Comparison of ENCODE assay signal across 22 mouse cellular contexts in the genomic region with DNA sequence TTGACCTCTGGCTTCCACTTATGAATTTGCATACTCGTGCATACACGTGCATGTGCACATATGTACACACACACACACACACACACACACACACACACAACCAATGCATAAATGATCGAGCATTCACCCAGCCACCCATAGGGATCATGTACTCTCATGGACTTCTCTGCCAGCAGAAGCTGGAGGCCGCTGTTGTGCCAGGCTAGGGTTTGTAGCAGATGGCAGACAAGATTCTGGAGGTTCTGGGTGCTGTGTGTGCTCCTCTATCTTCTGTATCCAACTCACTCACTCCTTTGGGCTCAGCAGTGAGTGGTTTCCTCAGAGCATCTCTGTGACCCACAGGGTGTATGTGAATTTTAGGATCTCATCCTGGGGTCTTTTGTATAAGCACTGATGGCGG.
DNase-seq lines count a peak whose midpoint lies in the region; TF ChIP-seq lines count a peak whose summit lies in the region.
"Had no signal": no experiment of that assay in that cellular context is flagged by ENCODE, and none has a peak within 500 bp of the region (broad histone marks: within the 10 kb centered on the region; RNA-seq: fewer than 3 reads in every experiment).

No protein-coding gene starts in this region.

- TF ChIP-seq RAD21 in CH12.LX (IDR thresholded peaks at IDR 0.05; ENCODE audit: low read depth, low read length), result no peak

- no peak for TF ChIP-seq POLR2A in CH12.LX (IDR thresholded peaks at IDR 0.05; ENCODE audit: low read depth, low read length)

- H3K4me1 ChIP-seq in CH12.LX (ENCODE audit: control insufficient read depth in 1 of 2, insufficient read depth in 2 of 2), result no peaks in the 10 kb centered on the region
- H3K4me1 ChIP-seq: heart, embryonic 15.5 days; hindbrain, embryonic 10.5 days; intestine, embryonic 15.5 days had no signal

- no peak overlapping the region for H3K9ac ChIP-seq in CH12.LX (ENCODE audit: insufficient read depth, low read depth)
- H3K9ac ChIP-seq: embryonic facial prominence, embryonic 12.5 days; embryonic facial prominence, embryonic 15.5 days; forebrain, embryonic 12.5 days; heart, embryonic 12.5 days; heart, embryonic 15.5 days; hindbrain, embryonic 13.5 days; intestine, embryonic 15.5 days had no signal

- H3K27me3 ChIP-seq in CH12.LX (replicated peaks), result peaks cover 76% of the 10 kb centered on the region
- H3K27me3 ChIP-seq: embryonic facial prominence, embryonic 12.5 days; embryonic facial prominence, embryonic 15.5 days; forebrain, embryonic 12.5 days; heart, embryonic 12.5 days; heart, embryonic 15.5 days; hindbrain, embryonic 13.5 days; intestine, embryonic 15.5 days had no signal

- no peaks in the 10 kb centered on the region for H3K36me3 ChIP-seq in CH12.LX (replicated peaks in 1 of 2; ENCODE audit: control insufficient read depth in 1 of 2, insufficient read depth in 1 of 2, low read length in 1 of 2)
- H3K36me3 ChIP-seq: embryonic facial prominence, embryonic 12.5 days; embryonic facial prominence, embryonic 15.5 days; forebrain, embryonic 12.5 days; heart, embryonic 12.5 days; heart, embryonic 15.5 days; hindbrain, embryonic 10.5 days; hindbrain, embryonic 13.5 days; intestine, embryonic 15.5 days had no signal

- no peak overlapping the region for H3K4me3 ChIP-seq in CH12.LX (replicated peaks in 1 of 3; ENCODE audit: low read depth in 2 of 3, low read length in 2 of 3, poor library complexity in 1 of 3)
- H3K4me3 ChIP-seq: embryonic facial prominence, embryonic 12.5 days; embryonic facial prominence, embryonic 15.5 days; forebrain, embryonic 12.5 days; heart, embryonic 12.5 days; heart, embryonic 15.5 days; hindbrain, embryonic 10.5 days; hindbrain, embryonic 13.5 days; intestine, embryonic 15.5 days had no signal

- TF ChIP-seq CTCF in CH12.LX (conservative IDR thresholded peaks at IDR 0.05 in 1 of 2, IDR thresholded peaks at IDR 0.05 in 1 of 2; ENCODE audit: low read depth in 2 of 2, low read length in 2 of 2), result no peak

- in situ Hi-C loops in CH12.LX (cut with MboI; ENCODE audit: low pct_ligation_motif_present, low pct_unique_long_range_greater_than_20kb, low sequenced_read_pairs), result no loop called here

- TF ChIP-seq EP300 in CH12.LX (IDR thresholded peaks at IDR 0.05; ENCODE audit: low read length), result no peak

- H3K9me3 ChIP-seq in CH12.LX (replicated peaks; ENCODE audit: low read length), result peaks cover 12% of the 10 kb centered on the region
- H3K9me3 ChIP-seq: embryonic facial prominence, embryonic 12.5 days; embryonic facial prominence, embryonic 15.5 days; forebrain, embryonic 12.5 days; heart, embryonic 15.5 days; hindbrain, embryonic 10.5 days; hindbrain, embryonic 13.5 days; intestine, embryonic 15.5 days had no signal

- no peaks in the 10 kb centered on the region for H3K79me2 ChIP-seq in CH12.LX (replicated peaks; ENCODE audit: control insufficient read depth, extremely low read depth, insufficient read depth, poor library complexity, severe bottlenecking)

- no peak overlapping the region for H3K4me2 ChIP-seq in CH12.LX (ENCODE audit: insufficient read depth, low read depth, poor library complexity, severe bottlenecking)
- H3K4me2 ChIP-seq: embryonic facial prominence, embryonic 12.5 days; embryonic facial prominence, embryonic 15.5 days; forebrain, embryonic 12.5 days; heart, embryonic 12.5 days; heart, embryonic 15.5 days; hindbrain, embryonic 13.5 days; intestine, embryonic 15.5 days had no signal

- dilution Hi-C loops in CH12.LX (cut with MboI; ENCODE audit: extremely low pct_ligation_motif_present, extremely low pct_unique_long_range_greater_than_20kb, low sequenced_read_pairs), result no loop called here

- H3K27ac ChIP-seq in CH12.LX (ENCODE audit: insufficient read depth, low read depth), result no peak overlapping the region
- H3K27ac ChIP-seq: embryonic facial prominence, embryonic 12.5 days; embryonic facial prominence, embryonic 15.5 days; forebrain, embryonic 12.5 days; heart, embryonic 15.5 days; hindbrain, embryonic 10.5 days; hindbrain, embryonic 13.5 days; intestine, embryonic 15.5 days had no signal

- peak; percentile 44 to 63 for DNase-seq in cerebellum, postnatal 25 days
- no peak for DNase-seq in cerebellum, adult 18-20 months
- DNase-seq in layer of hippocampus, adult 11-12 months (ENCODE audit: low spot score), result peak; percentile 25
- DNase-seq in layer of hippocampus, adult 9-10 months (ENCODE audit: low spot score), result no peak
- no peak for DNase-seq in CH12.LX (ENCODE audit: extremely low read depth)
- DNase-seq in brain, adult 2 months (ENCODE audit: low read depth, low spot score), result peak; percentile 35
- DNase-seq: adrenal gland, adult 8-10 months; adrenal gland, postnatal 36 days; cerebellum, adult 11-12 months; gastrocnemius, postnatal 25 days; heart, adult 18-20 months; heart, postnatal 10 days; heart, postnatal 36 days; kidney, adult 11 months had no signal

TF ChIP-seq in CH12.LX, 34 proteins besides CTCF, POLR2A, EP300 and RAD21:
- peak; percentile 42; the same call in 1 of the 2 replicates for TF ChIP-seq BHLHE40 (IDR thresholded peaks at IDR 0.05; ENCODE audit: low read depth, low read length)
- no peak for TF ChIP-seq MAZ (IDR thresholded peaks at IDR 0.05; ENCODE audit: low read depth, low read length)

Comparison
In these comparisons a context has a peak if more than half of its experiments do, and no peak if none do; other contexts are left out.
1. DNase-seq: peak in cerebellum, postnatal 25 days (2 of 2), layer of hippocampus, adult 11-12 months (single experiment) and brain, adult 2 months (single experiment); none in cerebellum, adult 18-20 months (0 of 2), layer of hippocampus, adult 9-10 months (single experiment) and CH12.LX (single experiment).